Mouse (Mus musculus): Measurements from ENCODE around the gene Clasp1.

Clasp1 gene

DNA sequence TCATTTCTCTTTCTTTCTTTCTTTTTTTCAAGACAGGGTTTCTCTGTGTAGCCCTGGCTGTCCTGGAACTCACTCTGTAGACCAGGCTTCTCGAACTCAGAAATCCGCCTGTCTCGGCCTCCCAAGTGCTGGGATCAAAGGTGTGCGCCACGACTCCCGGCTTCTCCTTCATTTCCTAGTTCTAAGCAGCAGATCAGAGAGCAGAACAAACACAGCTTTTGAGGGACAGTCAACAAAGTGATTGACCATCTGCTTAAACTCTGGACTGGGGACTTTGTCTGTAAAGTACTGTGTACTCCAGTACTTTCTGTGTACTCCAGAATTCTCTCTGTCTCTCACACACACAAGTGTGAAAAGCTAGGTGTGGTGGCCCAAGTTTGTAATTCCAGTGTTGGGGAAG lies 14.1 kb downstream of the Clasp1 start:
- no peak for DNase-seq (ENCODE audit: low spot score in 2 of 2)

DNA sequence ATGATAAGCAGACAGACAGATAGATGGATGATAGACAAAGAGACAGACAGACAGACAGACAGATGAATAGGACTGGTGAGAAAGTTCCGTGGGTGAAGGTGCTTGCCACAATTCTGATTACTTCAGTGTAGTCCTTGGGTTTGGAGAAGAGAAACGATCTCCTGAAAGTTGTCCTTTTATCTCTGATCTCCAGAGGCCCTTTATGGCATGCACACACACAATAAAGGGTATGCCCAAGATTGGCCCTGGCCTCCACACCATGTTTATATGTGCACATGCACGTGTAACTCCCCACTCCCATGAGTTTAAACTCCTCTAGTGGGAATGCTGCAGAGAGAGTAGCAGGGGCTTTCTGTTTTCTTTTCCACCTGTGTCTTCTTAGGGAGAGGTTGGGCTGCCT lies 14.6 kb downstream of the Clasp1 start:
- no peak for DNase-seq (ENCODE audit: low spot score in 2 of 2)

DNA sequence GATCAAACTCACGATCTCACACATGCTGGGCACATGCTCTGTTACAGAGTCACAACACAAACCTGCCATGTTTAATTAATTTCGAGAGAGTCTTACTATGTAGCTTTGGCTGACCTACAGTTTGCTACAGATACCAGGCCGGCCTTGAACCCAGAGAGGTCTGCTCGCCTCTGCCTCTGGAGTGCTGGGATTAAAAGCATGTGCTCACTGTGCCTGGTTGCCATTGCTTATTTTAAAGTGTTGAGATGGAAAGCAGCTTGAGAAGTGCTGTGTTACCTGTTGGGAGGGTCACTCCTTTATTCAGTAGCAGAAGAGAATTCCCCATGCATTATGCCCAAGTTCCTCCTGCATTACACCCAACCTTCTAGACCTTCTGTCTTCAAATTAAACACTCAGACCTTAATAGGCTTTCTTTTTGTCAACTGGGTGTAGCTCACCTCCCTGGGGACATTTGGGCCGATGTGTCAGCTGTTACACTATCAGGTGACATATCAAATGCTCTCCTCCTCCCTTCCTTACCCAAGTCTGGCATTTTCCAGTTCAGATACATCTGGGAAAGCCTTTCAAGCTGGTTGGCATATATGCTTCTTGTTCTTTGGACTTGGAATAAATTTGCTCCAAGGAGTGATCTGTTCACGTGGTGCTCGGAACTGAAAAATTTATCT lies 18.9 kb downstream of the Clasp1 start:
- no peak for DNase-seq (ENCODE audit: low spot score in 2 of 2)

DNA sequence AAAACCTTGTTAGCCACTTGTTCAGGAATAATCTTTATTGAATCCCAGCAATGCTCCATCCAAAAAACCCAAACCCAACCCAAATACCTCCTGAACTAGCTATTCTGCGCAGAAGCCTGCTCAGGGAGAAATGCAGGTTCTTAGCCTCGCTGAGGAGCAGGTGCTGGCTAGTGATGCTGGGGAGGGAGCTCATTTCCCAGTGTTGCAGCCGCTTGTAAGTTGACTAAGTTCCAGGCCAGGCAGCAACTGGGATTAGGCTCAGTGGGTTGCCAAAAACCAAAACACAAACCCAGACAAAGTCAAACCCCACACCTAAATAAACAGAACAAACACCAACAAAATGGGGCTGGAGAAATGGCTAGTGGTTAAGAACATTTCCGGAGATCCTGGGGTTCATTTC lies 20.4 kb downstream of the Clasp1 start:
- DNase-seq (ENCODE audit: low spot score in 2 of 2): no peak

DNA sequence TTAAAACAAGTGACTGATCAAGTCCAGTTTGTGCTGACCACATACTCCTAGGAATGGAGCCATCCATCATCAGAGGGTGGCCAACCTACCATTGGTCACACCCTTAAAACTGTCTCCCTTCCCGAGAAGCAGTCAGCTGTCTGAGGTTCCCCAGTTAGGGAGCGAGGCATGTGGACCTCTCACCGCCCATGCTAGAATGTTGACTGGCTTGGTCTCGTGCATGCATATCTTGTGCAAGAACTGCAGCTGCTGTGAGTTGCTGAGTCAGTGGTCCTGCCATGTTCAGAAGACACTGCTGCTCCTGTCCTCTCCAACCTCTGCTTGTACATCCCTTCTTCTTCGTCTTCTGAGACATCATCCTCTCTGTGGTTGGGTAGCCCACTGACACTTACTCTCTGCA lies 22.0 kb downstream of the Clasp1 start:
- DNase-seq (ENCODE audit: low spot score in 2 of 2): no peak

DNA sequence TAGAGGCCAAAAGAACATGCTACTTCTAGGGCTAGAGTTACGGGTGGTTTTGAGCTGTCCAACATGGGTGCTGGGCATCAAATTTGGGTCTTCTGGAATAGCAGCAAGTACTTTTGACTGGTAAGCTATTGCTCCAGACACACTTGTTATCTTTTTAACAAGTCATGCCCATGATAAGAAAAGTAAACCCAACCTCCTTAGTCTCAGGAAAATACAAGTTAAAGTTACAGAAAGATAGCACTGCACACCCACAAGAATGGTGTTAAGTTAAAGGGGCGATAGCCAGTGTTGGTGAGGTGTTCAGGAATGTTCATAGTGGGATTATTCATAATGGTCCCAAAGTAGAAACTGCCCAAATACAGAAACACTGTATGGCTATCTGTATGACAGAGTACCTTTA lies 24.3 kb downstream of the Clasp1 start:
- no peak for DNase-seq (ENCODE audit: low spot score in 2 of 2)

DNA sequence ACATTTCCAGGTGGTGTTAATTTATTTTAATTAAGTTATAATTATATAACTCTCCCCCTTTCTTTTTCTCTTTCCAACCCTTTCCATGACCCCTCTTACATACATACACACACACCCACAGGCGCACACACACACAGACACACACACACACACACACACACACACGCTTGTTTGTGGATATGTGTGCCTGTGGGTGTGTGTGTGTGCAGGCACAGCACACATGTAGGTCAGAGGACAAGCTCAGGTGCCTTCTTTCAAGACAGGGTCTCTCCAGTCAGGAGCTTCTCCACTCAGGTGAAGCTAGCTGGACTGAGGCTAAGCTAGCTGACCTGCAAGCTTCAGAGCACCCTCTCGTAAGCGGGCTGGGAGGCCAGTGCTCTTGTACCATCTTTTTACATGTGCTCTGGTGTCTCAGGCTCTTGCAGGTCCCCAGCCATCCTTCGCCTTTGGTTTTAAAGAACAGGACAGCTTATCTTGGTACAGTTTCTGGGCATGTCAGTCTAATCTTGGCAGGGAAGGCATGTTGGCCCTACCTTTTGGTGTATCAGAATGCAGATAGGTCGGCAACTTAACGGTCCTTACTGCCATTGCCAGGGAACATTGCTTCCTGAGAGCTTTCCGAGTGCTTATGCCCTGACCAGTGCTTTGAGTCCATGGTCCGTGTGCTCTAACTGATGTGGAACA lies 28.3 kb downstream of the Clasp1 start:
- DNase-seq (ENCODE audit: low spot score in 2 of 2): no peak

DNA sequence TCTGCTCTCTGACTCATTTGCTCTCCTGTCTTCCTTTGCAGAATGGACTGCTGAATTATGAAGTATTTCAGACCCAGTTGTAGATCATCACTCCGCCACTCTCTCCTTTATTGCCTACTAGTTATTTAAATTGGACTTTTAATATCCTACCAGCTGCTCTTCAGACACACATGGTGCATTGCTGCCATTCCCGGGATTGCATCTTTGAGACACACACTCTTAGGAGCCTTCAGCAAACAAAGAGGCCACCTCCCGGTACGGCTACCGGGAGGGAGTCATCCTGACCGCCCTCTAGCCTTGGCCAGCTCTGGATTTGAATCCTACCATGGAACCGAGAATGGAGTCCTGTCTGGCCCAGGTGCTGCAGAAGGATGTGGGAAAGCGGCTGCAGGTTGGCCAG lies 30.5 kb downstream of the Clasp1 start:
- DNase-seq (ENCODE audit: low spot score in 2 of 2): no peak

DNA sequence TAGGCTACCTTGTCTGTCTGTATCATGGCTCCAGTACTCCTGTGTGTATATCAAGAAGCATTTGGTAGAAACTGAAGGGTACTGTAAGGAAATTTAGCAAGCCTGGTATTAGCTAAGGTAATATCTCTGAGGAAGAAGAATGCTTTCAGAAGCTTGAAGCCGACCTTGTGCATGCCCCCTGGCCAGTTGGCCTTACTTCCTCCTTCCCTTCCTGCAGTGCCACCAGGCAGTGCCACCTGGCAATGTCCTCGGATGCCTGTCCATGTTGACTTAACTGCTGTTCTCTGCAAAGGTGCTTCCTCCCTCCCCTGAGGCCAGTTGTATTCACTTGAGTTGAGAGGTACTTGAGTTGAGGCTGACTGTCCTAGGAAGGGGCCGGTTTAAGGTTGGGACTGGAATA lies 32.3 kb downstream of the Clasp1 start:
- no peak for DNase-seq (ENCODE audit: low spot score in 2 of 2)

DNA sequence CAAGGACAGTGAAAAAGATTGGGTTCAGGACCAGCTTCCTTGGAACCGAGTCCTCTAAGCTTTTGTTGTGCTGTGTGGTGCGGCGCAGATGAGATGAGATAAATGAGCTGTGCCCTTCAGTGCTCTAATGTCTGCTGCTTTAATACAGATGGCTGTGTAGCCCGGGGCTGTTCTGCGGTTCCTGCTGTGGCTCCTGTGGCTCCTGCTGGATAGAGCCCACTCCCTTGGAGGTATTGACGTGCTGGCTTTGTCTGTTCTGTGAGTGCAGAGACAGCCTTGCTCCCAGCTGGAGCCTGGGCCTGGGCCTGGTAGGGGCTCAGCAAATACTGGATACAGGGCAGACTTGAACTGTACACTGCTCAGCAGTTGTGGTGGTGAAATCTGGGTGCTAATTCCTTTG lies 34.0 kb downstream of the Clasp1 start:
- DNase-seq (ENCODE audit: low spot score in 2 of 2): no peak

DNA sequence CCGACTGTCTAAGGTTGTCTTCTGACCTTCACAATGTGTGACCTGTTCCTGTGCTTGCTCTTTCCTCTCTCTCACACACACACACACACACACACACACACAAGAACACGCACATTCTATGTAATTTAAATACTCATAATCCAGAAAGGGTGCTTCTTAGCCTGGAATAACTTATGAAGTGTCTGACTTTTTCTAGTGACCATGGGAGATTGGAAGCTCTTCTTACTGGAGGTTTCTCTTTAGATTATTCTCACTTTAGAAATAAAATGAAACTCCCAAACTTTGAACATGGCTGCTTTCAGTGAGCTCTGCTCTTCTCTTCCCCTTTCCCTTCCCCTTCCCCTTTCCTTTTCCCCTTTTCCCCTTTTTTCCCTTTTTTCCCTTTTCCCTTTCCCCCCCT lies 37.1 kb downstream of the Clasp1 start:
- no peak for DNase-seq (ENCODE audit: low spot score in 2 of 2)

DNA sequence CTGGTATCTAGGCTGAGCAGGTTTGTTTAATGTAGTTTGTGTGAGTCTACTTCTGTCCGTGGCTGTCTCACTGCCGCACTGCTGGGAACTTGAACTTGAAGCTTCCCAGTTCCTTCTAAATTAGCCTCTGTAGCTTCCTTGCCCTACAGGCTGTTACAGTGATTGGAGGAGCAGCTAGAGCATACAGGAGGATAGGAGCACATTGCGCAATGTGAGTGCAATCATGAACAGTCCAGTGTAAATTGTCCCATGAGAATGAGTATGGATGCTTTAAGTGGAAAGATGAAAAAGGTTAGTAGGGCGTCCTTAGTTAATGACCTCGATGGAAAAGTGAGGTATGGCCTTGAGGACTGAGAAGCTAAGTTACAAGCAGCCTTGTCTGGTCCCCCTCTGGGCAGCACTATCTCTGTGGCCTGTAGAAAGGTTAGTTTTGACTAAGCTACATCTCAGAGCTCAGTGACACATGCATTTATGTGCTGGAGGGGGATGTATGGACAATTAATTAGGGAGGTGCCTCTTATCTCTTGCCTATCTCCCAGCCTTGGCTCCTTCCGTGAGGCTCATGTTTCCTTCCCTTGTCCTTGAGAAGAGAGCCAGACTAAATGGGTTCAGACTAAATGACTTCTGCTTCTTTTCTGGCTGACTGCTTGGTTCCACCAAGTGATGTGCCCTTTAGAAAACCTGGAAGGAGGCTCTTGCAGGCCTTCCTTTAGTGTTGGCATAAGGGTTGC lies 39.7 kb downstream of the Clasp1 start:
- DNase-seq (ENCODE audit: low spot score in 2 of 2): no peak

DNA sequence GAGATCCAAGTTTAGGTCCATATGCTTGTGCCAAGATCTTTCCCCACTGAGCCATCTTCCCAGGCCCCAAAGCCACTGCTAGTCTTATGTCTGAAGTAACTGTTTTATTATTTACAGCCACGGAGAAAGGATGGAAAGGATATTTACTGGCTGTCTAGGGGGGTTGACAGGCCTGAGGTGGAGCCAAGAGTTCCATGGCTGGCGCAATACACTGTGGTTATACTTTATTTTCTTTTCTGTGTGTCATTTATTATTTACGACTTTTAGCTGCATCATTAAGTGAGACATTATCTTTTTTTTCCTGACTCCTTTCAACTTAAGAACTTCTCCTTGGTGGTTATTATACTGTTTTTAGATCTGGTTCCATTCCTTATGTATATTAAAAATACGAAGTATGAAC lies 42.7 kb downstream of the Clasp1 start:
- DNase-seq (ENCODE audit: low spot score in 2 of 2): no peak

DNA sequence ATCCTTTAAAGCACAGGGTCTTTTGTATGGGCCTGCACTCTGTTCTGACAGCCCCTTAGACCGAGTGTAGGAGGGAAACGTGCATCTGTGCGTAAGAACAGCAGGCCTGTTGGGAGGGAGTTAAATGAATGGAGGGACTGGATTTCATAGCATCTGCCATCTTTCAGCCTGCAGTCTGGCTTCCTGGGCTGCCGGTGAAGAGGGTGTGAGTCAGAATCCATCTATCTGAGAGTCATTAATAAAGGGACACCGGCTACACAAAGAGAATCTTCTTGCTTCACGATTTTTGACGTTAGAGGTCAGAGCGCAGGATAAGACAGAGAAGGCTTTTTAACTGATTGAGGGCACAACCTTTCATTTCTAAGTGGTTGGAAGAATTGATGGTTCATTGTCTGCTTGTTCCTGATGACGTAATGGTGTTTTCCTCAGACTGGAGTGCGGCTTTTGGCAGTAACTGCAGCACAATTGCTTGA lies 46.2 kb downstream of the Clasp1 start:
- peak; percentile 26 to 27 for DNase-seq (ENCODE audit: low spot score in 2 of 2)

DNA sequence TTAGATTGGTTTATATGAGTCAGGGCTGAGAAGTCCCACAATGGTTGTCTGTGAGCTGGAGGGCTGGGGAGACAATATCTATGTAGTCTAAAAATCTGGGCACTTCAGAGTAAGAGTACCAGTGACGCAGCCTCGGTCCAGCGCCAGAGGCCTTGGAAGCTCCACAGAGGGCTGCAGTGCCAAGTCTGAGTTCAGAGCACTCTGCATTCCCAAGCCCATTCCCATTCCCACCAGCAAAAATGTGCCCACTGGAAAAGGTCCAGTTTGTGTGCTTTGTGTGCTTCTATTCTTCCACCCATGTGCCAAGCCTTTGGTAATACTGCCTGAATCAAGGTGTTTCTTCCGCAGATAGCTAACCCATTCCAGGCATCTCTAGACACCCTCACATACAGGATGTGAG lies 49.0 kb downstream of the Clasp1 start:
- DNase-seq (ENCODE audit: low spot score in 2 of 2): no peak

DNA sequence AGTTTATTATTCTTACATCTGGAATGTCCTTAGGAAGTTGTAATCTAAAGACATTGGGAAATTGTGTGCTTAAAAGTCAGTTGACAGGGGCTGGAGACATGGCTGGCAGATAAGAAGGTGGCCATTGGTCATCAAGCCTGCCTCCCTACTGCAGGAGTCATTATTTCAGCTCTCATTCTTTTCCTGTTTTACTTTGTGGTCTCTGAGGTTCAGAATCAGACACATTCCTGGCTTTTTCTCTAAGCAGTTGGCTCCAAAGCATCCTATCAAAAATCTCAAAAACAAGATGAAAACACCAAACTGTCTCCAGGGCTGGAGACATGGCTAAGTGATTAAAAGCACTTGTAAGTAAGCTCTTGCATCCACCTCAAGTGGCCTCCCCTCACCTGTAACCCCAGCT lies 49.5 kb downstream of the Clasp1 start:
- DNase-seq (ENCODE audit: low spot score in 2 of 2): no peak

DNA sequence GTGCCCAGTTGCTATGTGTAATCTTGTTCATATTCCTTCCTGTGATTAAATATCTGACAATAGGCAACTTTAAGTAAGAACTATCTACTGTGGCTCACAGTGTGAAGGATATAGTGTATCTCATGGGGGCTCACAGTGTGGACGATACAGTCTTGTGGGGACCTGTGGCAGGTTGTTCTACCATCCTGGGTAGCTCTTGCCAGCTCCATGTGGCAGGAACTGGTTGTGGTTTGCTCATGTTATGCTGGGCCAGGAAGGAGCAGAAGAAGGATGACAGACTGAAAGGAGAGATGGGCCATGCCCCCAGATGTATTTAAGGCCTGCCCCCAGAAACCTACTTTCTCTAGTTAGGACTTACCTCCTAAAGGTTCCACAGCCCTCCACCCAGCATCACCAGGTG lies 51.7 kb downstream of the Clasp1 start:
- no peak for DNase-seq (ENCODE audit: low spot score in 2 of 2)

DNA sequence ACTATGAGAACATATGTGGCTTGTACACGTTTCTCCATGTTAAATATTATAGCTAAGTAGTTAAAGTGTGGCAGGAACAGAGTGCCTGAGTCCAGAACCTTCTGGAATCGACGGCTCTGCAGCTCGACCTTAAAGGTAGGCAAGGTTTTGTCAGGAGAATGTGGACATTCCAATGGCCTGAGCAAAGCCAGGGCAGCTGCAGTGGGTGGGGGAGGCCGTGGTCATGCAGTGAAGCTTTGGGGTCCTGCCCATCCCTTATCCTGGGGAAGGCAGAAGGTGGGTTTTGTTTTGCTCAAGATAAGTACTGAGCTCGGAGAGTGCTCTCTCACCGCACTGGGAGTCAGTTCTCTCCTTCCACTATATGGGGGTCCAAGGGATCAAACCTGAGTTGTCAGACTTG lies 55.6 kb downstream of the Clasp1 start:
- no peak for DNase-seq (ENCODE audit: low spot score in 2 of 2)

DNA sequence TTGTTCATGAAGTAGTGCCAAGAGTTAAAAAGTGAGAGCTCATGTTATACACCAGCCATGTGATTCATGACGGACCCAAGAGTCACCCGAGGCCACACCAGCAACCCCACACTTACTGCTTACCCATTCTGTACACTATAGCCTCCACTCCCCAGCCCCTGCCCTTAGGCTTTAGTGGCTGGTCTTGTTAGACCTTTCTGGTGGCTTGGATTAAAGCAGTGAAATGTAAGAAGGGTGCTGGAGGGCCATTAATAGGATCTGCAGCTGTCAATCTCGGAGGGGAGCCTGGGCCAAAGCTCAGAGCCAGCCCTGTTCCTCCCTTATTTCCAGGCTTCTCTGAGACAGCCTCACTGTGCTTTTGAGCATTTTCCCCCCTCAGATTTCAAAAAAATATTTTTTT lies 56.1 kb downstream of the Clasp1 start:
- DNase-seq (ENCODE audit: low spot score in 2 of 2): no peak

DNA sequence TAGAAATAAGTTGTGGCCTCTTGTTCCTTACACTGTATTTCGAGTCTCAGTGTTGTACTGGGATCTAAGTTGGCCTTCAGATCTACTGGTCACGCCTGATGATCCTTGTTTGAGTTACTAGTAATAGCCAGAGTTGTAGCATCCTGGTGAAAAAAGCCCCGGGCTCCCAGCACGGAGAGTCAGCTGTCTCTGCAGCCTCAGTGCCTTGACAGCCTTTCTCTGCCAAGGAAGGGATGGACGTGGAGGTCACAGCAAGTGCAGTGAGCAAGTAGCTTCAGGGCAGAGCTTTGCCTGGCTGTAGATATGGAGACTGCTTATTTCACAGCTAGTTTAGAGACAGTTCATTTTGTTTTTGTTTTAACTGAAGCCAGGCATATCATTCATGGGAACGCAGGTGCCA lies 56.6 kb downstream of the Clasp1 start:
- no peak for DNase-seq (ENCODE audit: low spot score in 2 of 2)

DNA sequence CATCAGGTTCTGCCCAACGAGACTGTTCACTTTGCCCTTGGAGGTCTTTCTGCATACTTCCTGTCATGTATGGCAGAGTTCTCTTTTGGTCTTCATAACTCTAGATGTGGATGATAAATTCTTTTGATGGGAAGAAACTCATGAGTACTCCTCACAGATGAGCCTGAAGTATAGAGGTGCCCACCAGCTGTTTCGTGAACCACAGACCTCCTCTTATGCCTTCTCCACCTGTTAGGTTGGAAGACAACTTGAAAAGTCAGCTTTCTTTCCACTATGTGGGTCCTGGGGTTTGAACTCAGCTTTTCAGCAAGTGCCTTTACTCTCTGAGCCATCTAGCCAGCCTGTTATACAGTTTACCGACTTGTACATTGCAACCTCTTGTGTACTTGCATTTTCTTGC lies 57.1 kb downstream of the Clasp1 start:
- no peak for DNase-seq (ENCODE audit: low spot score in 2 of 2)

DNA sequence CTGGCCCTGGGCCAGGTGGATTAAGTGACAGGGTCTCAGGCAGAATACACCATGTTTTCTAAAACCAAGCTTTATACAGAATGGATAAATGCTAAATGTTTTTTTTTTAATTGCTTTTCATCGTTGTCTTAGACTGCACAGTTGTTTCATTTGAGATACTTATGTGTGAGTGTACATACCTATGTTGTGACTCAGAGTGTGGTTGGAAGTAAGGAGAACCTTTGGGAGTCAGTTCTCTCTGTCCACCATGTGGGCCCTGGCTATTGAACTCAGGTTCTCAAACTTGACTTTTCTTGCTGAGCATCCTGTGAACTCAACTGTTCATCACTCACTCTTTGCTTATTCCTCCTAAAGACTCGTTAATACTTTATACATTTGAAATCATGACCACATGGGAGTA lies 58.3 kb downstream of the Clasp1 start:
- no peak for DNase-seq (ENCODE audit: low spot score in 2 of 2)

DNA sequence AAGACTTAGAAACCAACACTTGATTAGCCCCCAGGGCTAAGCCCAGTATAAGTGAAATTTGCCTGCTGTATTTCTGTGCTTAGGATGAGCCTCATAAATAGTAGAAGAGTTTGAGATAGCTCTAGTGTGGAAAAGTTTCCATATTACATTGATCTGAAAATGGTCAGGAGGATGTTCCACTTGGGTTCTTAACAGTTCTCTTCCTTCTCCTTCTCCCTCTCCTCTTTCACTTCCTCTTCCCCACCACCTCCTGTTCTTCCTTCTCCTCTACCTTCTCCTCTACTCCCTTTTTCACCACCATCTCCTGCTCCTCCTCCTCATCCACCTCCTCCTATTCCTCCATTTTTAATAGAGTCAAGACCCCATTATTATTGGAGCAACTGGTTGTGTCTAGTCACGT lies 59.4 kb downstream of the Clasp1 start:
- no peak for DNase-seq (ENCODE audit: low spot score in 2 of 2)

Measured in right cerebral cortex, adult 2 months (tissue).